Mouse (Mus musculus): ENCODE measurements at regions not wholly inside any gene's neighbourhood (a gene's known extent, or its start where the extent isn't known, plus 50 kb on each side); places are given as distances from the start of the nearest gene placed in this dataset.

GRCm38 (mm10) chr13:55962254-55962866 is 126.4 kb upstream of the Pitx1 start:
- no peak for DNase-seq (ENCODE audit: low spot score in 2 of 2)

- no peak for DNase-seq (ENCODE audit: low spot score in 2 of 2)
Observed at GRCm38 (mm10) chr13:55954346-55954745, 118.4 kb upstream of the Pitx1 start.

GRCm38 (mm10) chr13:55953426-55953825 is 117.4 kb upstream of the Pitx1 start:
- DNase-seq (ENCODE audit: low spot score in 2 of 2), result no peak

GRCm38 (mm10) chr13:55950773-55951172 is 114.8 kb upstream of the Pitx1 start:
- no peak for DNase-seq (ENCODE audit: low spot score in 2 of 2)

GRCm38 (mm10) chr13:55948591-55948990 is 112.6 kb upstream of the Pitx1 start:
- DNase-seq (ENCODE audit: low spot score in 2 of 2), result no peak

- no peak for DNase-seq (ENCODE audit: low spot score in 2 of 2)
Observed at GRCm38 (mm10) chr13:55948144-55948543, 112.2 kb upstream of the Pitx1 start.

GRCm38 (mm10) chr13:55937417-55937816 is 101.4 kb upstream of the Pitx1 start:
- no peak for DNase-seq (ENCODE audit: low spot score in 2 of 2)

- no peak for DNase-seq (ENCODE audit: low spot score in 2 of 2)
Observed at GRCm38 (mm10) chr13:55937000-55937399, 101.0 kb upstream of the Pitx1 start.

- DNase-seq (ENCODE audit: low spot score in 2 of 2), result no peak
Observed at GRCm38 (mm10) chr13:55930637-55931036, 94.6 kb upstream of the Pitx1 start.

- no peak for DNase-seq (ENCODE audit: low spot score in 2 of 2)
Observed at GRCm38 (mm10) chr13:55929814-55930213, 93.8 kb upstream of the Pitx1 start.

GRCm38 (mm10) chr13:55923505-55924136 is 87.6 kb upstream of the Pitx1 start:
- no peak for DNase-seq (ENCODE audit: low spot score in 2 of 2)

- DNase-seq (ENCODE audit: low spot score in 2 of 2), result no peak
Observed at GRCm38 (mm10) chr13:55917316-55917715, 81.3 kb upstream of the Pitx1 start.

GRCm38 (mm10) chr13:55912271-55912711 is 76.3 kb upstream of the Pitx1 start:
- no peak for DNase-seq (ENCODE audit: low spot score in 2 of 2)

GRCm38 (mm10) chr13:55909941-55910340 is 73.9 kb upstream of the Pitx1 start:
- no peak for DNase-seq (ENCODE audit: low spot score in 2 of 2)

- DNase-seq (ENCODE audit: low spot score in 2 of 2), result no peak
Observed at GRCm38 (mm10) chr13:55904884-55905283, 68.9 kb upstream of the Pitx1 start.

GRCm38 (mm10) chr13:55902255-55902654 is 66.3 kb upstream of the Pitx1 start:
- no peak for DNase-seq (ENCODE audit: low spot score in 2 of 2)

GRCm38 (mm10) chr13:55900190-55900526 is 64.2 kb upstream of the Pitx1 start:
- DNase-seq (ENCODE audit: low spot score in 2 of 2), result no peak

- DNase-seq (ENCODE audit: low spot score in 2 of 2), result no peak
Observed at GRCm38 (mm10) chr13:55899501-55900189, 63.7 kb upstream of the Pitx1 start.

GRCm38 (mm10) chr13:55898999-55899398 is 63.0 kb upstream of the Pitx1 start:
- no peak for DNase-seq (ENCODE audit: low spot score in 2 of 2)

GRCm38 (mm10) chr13:55898257-55898950 is 62.4 kb upstream of the Pitx1 start:
- no peak for DNase-seq (ENCODE audit: low spot score in 2 of 2)

GRCm38 (mm10) chr13:55895505-55895904 is 59.5 kb upstream of the Pitx1 start:
- no peak for DNase-seq (ENCODE audit: low spot score in 2 of 2)

GRCm38 (mm10) chr13:55893154-55894018 is 57.4 kb upstream of the Pitx1 start:
- DNase-seq (ENCODE audit: low spot score in 2 of 2), result no peak
